Mouse (Mus musculus) forebrain, embryonic 15.5 days (tissue): Measurements from ENCODE around the gene Lbx2. TPM values are rescaled to one million over a fixed set of nuclear protein-coding genes. Genes with fewer than 3 reads are reported as not detected.

Experiments
- ATAC-seq: fragments of 200-750 bp; cut with Nextera tagmentation; replicated peaks from 2 replicates; pipeline ENCODE4 v1.8.0; 2017; ENCODE audit warnings: mild to moderate bottlenecking, moderate TSS enrichment, moderate library complexity
- H3K27ac ChIP-seq: fragments of 300-500 bp; sonication (generic); replicated peaks from 2 replicates; pipeline ENCODE4 v1.5.1; 2015; ENCODE audit warnings: mild to moderate bottlenecking, inconsistent platforms
- H3K27me3 ChIP-seq: fragments of 300-500 bp; sonication (generic); 2 replicates; pipeline ENCODE4 v1.6.1; 2015; ENCODE audit warnings: inconsistent platforms
- H3K36me3 ChIP-seq: fragments of 300-500 bp; sonication (generic); 2 replicates; pipeline ENCODE4 v1.6.1; 2015; ENCODE audit warnings: mild to moderate bottlenecking, inconsistent platforms
- H3K4me1 ChIP-seq: fragments of 300-500 bp; sonication (generic); 2 replicates; pipeline ENCODE4 v1.6.1; 2015; ENCODE audit warnings: inconsistent platforms
- H3K4me2 ChIP-seq: fragments of 300-500 bp; sonication (generic); replicated peaks from 2 replicates; pipeline ENCODE4 v1.6.1; 2015; ENCODE audit warnings: mild to moderate bottlenecking, inconsistent platforms
- H3K4me3 ChIP-seq: fragments of 300-500 bp; sonication (generic); 2 replicates; pipeline ENCODE4 v1.5.1; 2015; ENCODE audit warnings: mild to moderate bottlenecking, inconsistent platforms
- H3K9ac ChIP-seq: fragments of 300-500 bp; sonication (generic); replicated peaks from 2 replicates; pipeline ENCODE4 v1.6.1; 2015; ENCODE audit warnings: mild to moderate bottlenecking, inconsistent platforms
- H3K9me3 ChIP-seq: fragments of 300-500 bp; sonication (generic); 2 replicates; pipeline ENCODE4 v1.6.1; 2016; ENCODE audit warnings: inconsistent platforms
- WGBS: fragments of 180-500 bp; shearing (Covaris S2); methylation state at CpG from one replicate; pipeline ENCODE4 v1.1.7; 2015; ENCODE audit warnings: mixed read lengths; 5-methylcytosine and 5-hydroxymethylcytosine counted together
- microRNA counts: library from miRNA; unstranded; fragments of <30 nt; microRNA quantifications from one replicate; lab custom pipeline; 2016
- microRNA-seq: library from miRNA; unstranded; fragments of <30 nt; microRNA quantifications from one replicate; pipeline ENCODE4, GENCODE M21; 2016
- polyA plus RNA-seq: library from polyadenylated mRNA; unstranded; fragments of >200 nt; fragmentation: Nextera tagmentation; extraction: Ambion mirVana; gene quantifications from 2 replicates; pipeline ENCODE4 v1.2.1, GENCODE M21; 2015

The Lbx2 gene
- polyA plus RNA-seq, 1 experiment from 2014 or later, result not detected

DNA sequence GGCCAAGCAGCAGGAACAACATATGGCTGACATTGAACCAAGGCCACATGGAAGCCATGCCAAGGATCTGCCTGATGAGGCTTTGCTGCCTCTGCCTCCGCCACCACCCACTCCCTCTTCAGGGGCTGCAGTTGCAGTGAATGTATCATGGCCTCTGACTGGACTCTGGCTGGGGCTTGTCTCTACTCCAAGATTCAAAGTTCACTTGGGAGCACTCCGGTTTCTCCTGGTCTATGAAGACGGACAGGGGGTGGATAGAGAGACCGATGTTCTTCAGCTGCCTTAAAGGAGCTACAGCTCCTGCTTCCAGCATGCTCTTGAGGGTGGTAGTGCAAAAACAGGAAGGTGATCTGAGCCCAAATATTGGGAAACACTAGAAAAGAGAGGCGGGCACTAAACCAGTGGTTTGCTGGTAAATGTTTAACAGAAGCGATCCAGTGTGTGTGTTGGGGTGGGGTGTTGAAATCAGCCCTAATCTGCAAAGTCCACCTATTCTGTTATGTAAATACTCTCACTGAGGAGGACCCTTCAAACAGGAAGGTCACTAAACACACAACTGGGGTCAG lies 45.4 kb downstream of the Lbx2 start:
- no peak for ATAC-seq
- Histone ChIP-seq H3K9ac (no peak overlapping the region), H3K36me3 (no peaks in the 10 kb centered on the region), H3K27ac (no peak overlapping the region), H3K4me2 (no peak overlapping the region), H3K9me3 (no peaks in the 10 kb centered on the region), H3K4me3 (no peak overlapping the region), H3K4me1 (peaks cover under 1% of the 10 kb centered on the region; the same call in 1 of the 2 replicates), H3K27me3 (peaks cover 5% of the 10 kb centered on the region; the same call in 1 of the 2 replicates)
- 80% methylated on average over 6 of the region's 6 CpGs for WGBS

DNA sequence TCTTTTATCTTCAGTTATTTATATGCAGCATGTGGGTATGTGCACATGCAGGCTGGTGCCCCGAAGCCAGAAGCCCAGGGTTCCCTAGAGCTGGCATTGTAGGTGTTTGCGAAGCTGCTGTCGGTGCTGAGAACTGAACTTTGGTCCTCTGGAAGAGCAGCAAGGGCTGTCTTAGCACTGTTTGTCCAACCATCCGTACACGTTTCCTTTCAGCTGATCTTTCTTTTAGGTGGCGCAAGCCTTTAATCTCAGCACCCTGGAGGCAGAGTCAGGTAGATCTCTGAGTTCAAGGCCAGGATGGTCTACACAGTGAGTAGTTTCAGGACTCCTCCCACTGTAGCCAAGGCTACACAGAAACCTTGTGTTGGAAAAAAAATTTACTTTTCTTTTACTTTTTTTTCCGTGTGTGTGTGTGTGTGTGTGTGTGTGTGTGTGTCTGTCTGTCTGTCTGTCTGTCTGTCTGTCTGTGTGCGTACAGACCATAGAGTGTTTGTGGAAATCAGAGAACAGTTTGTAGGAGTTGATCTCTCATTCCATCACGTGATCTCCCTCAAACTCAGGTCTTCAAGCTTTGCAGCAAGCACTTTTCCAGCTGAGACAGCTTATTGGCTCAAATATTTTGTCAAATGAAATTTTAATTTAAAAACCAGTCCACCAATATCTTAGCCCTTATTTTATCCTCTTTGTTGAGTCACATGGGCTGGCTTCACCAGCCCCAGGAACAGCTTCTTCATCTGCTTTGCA lies 46.2 kb downstream of the Lbx2 start:
- Histone ChIP-seq H3K36me3 (no peaks in the 10 kb centered on the region), H3K9ac (no peak overlapping the region), H3K27ac (no peak overlapping the region), H3K4me1 (peaks cover 8% of the 10 kb centered on the region), H3K4me2 (no peak overlapping the region), H3K4me3 (no peak overlapping the region), H3K9me3 (no peaks in the 10 kb centered on the region), H3K27me3 (peaks cover 5% of the 10 kb centered on the region; the same call in 1 of the 2 replicates)
- ATAC-seq, result no peak
- 85% methylated on average over 9 of the region's 9 CpGs for WGBS

GRCm38 (mm10) chr6:83134226-83134625 lies 48.1 kb downstream of the Lbx2 start:
- Histone ChIP-seq H3K36me3 (no peaks in the 10 kb centered on the region), H3K4me1 (peaks cover 20% of the 10 kb centered on the region), H3K27me3 (peaks cover 5% of the 10 kb centered on the region; the same call in 1 of the 2 replicates), H3K4me2 (no peak overlapping the region), H3K9me3 (no peaks in the 10 kb centered on the region), H3K27ac (no peak overlapping the region), H3K9ac (no peak overlapping the region), H3K4me3 (no peak overlapping the region)
- ATAC-seq, result no peak
- WGBS, result 62% methylated on average over 3 of the region's 3 CpGs

- no peaks in the 10 kb centered on the region for H3K36me3 ChIP-seq
- no peak within 1 kb of the TSS for H3K9ac ChIP-seq
- H3K4me3 ChIP-seq, result 0 out of 2 replicates have a peak within 1 kb of the TSS, but pooled peaks have one; percentile 6
- 60% methylated on average over 7 of the region's 7 CpGs for WGBS
- no peaks in the 10 kb centered on the region for H3K9me3 ChIP-seq
- H3K4me1 ChIP-seq, result peaks cover 20% of the 10 kb centered on the region
- peak within 1 kb of the TSS; percentile 9; the same call in 1 of the 2 replicates for H3K4me2 ChIP-seq
- ATAC-seq, result no peak
- H3K27ac ChIP-seq, result no peak within 1 kb of the TSS
- peaks cover 5% of the 10 kb centered on the region; the same call in 1 of the 2 replicates for H3K27me3 ChIP-seq
Measured at GRCm38 (mm10) chr6:83134951-83135513, 48.9 kb downstream of the Lbx2 start, which contains the start of gene Rtkn. Gene Rtkn, plus strand, starts transcription at chr6:83135463.

- Histone ChIP-seq H3K9me3 (no peaks in the 10 kb centered on the region), H3K4me3 (0 out of 2 replicates have a peak overlapping the region, but pooled peaks have one; percentile 6), H3K4me2 (peak overlapping the region; percentile 9; the same call in 1 of the 2 replicates), H3K27ac (no peak overlapping the region), H3K9ac (no peak overlapping the region), H3K36me3 (no peaks in the 10 kb centered on the region), H3K27me3 (peaks cover 5% of the 10 kb centered on the region; the same call in 1 of the 2 replicates), H3K4me1 (peaks cover 20% of the 10 kb centered on the region)
- ATAC-seq, result no peak
- 5% methylated on average over 37 of the region's 37 CpGs for WGBS
Measured at GRCm38 (mm10) chr6:83135571-83136161, 49.5 kb downstream of the Lbx2 start.

GRCm38 (mm10) chr6:83136291-83136880 lies 50.2 kb downstream of the Lbx2 start:
- ATAC-seq, result 0 out of 2 replicates have a peak, but pooled peaks have one; percentile 7
- Histone ChIP-seq H3K36me3 (no peaks in the 10 kb centered on the region), H3K4me2 (peak overlapping the region; percentile 47), H3K27ac (peak overlapping the region; percentile 64), H3K9ac (peak overlapping the region; percentile 46; the same call in 1 of the 2 replicates), H3K4me3 (peak overlapping the region; percentile 35), H3K4me1 (peaks cover 20% of the 10 kb centered on the region), H3K9me3 (no peaks in the 10 kb centered on the region), H3K27me3 (peaks cover 5% of the 10 kb centered on the region; the same call in 1 of the 2 replicates)
- 22% methylated on average over 5 of the region's 5 CpGs for WGBS

DNA sequence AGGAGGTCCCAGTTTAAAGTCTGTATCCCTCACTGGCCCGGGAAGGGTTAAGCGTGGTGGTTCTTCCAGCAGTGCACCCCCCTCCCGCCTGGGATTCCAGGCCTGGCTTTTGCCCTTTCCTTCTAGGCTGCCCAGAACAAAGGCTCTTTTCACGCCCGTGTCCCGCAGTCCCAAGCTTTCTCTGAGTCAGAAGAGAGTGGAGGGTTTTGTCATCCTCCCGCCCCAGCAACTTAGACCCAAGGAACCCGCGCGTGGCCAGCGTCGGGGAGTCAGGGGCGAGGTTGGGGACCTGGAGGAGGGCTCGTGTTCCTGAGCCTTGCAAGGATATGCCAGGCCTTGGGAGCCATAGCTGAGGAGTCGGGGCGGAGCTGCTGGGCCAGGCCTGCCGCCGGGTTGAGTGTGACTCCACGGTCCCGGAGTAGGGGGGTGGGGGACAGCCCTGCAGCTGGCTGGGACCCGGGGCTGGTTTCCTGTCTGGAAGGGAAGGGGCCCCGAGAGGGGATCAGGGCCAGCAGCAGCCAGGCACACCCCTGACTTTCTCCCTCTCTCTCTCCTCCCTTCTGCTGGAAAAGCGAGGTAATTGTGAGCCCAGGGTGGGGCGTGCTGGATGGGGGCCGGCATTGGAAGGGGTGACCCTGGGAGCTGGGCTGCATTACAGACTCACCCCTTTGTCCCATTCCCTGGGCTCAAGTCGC lies 50.9 kb downstream of the Lbx2 start:
- Histone ChIP-seq H3K4me3 (peak overlapping the region; percentile 35), H3K4me2 (peak overlapping the region; percentile 47), H3K4me1 (peaks cover 22% of the 10 kb centered on the region), H3K27ac (peak overlapping the region; percentile 64), H3K27me3 (peaks cover 5% of the 10 kb centered on the region; the same call in 1 of the 2 replicates), H3K9ac (peak overlapping the region; percentile 46), H3K36me3 (no peaks in the 10 kb centered on the region), H3K9me3 (no peaks in the 10 kb centered on the region)
- WGBS, result 2% methylated on average over 26 of the region's 26 CpGs
- peak; percentile 67 for ATAC-seq

GRCm38 (mm10) chr6:83137576-83137950 lies 51.4 kb downstream of the Lbx2 start:
- Histone ChIP-seq H3K36me3 (no peaks in the 10 kb centered on the region), H3K9ac (peak overlapping the region; percentile 46), H3K4me1 (peaks cover 27% of the 10 kb centered on the region), H3K27me3 (peaks cover 5% of the 10 kb centered on the region; the same call in 1 of the 2 replicates), H3K9me3 (no peaks in the 10 kb centered on the region), H3K27ac (peak overlapping the region; percentile 64), H3K4me3 (peak overlapping the region; percentile 35), H3K4me2 (peak overlapping the region; percentile 47)
- WGBS, result 1% methylated on average over 12 of the region's 12 CpGs
- ATAC-seq, result peak; percentile 37

MicroRNA genes within 50 kb of the gene (microRNA counts, 519-probe panel; counts per million panel counts)
- microRNA mmu-miR-3470a+mmu-miR-3470b (lab: Ali Mortazavi, UCI), result 1,954 counts per million, percentile 22 among the panel's probes with 10 or more counts

Small RNA genes within 50 kb of the gene (microRNA-seq; reads per million reads assigned to microRNA genes)
- gene Mir3470a, result not detected
- gene Mir7040, result not detected

Other genes with a start within 250 kb of the Lbx2 start
- gene Sema4f, start 146.6 kb upstream of the Lbx2 start, polyA plus RNA-seq, result 14.9 and 15.8 TPM in 2 replicates
- gene M1ap, start 139.5 kb upstream of the Lbx2 start, polyA plus RNA-seq, result not detected in 2 replicates
- 3.1 and 3.4 TPM in 2 replicates for gene Dok1, start 52.9 kb upstream of the Lbx2 start, polyA plus RNA-seq
- 4.7 and 6.3 TPM in 2 replicates for gene Loxl3, start 52.2 kb upstream of the Lbx2 start, polyA plus RNA-seq
- 159 and 161 TPM in 2 replicates for gene Aup1, start 31.8 kb upstream of the Lbx2 start, polyA plus RNA-seq
- gene Htra2, start 31.1 kb upstream of the Lbx2 start, polyA plus RNA-seq, result 69.9 and 71.0 TPM in 2 replicates
- 0.34 and 0.42 TPM in 2 replicates for gene Dqx1, start 28.5 kb upstream of the Lbx2 start, polyA plus RNA-seq
- gene Tlx2, start 16.1 kb upstream of the Lbx2 start, polyA plus RNA-seq, result not detected in 2 replicates
- gene Pcgf1, start 8.5 kb upstream of the Lbx2 start, polyA plus RNA-seq, result 48.1 and 49.2 TPM in 2 replicates
- 3.8 and 4.3 TPM in 2 replicates for gene Ccdc142, start 15.2 kb downstream of the Lbx2 start, polyA plus RNA-seq
- 4.0 and 4.3 TPM in 2 replicates for gene Gm42688, start 15.2 kb downstream of the Lbx2 start, polyA plus RNA-seq
- gene Mrpl53, start 22.7 kb downstream of the Lbx2 start, polyA plus RNA-seq, result 121 and 126 TPM in 2 replicates
- gene Mogs, start 29.1 kb downstream of the Lbx2 start, polyA plus RNA-seq, result 24.2 and 26.7 TPM in 2 replicates
- gene Wbp1, start 35.2 kb downstream of the Lbx2 start, polyA plus RNA-seq, result 229 and 231 TPM in 2 replicates
- gene Ino80b, start 39.1 kb downstream of the Lbx2 start, polyA plus RNA-seq, result 15.6 and 16.5 TPM in 2 replicates
- 6.1 and 7.0 TPM in 2 replicates for gene Rtkn, start 49.1 kb downstream of the Lbx2 start, polyA plus RNA-seq
- 18.3 and 18.6 TPM in 2 replicates for gene Wdr54, start 70.0 kb downstream of the Lbx2 start, polyA plus RNA-seq
- gene 1700003E16Rik, start 70.0 kb downstream of the Lbx2 start, polyA plus RNA-seq, result 5.2 and 6.9 TPM in 2 replicates
- gene Dctn1, start 79.6 kb downstream of the Lbx2 start, polyA plus RNA-seq, result 143 and 147 TPM in 2 replicates
- 0.46 and 0.85 TPM in 2 replicates for gene Slc4a5, start 133.5 kb downstream of the Lbx2 start, polyA plus RNA-seq
- gene Mthfd2, start 239.5 kb downstream of the Lbx2 start, polyA plus RNA-seq, result 25.4 and 25.6 TPM in 2 replicates
- 32.4 and 32.8 TPM in 2 replicates for gene Mob1a, start 239.6 kb downstream of the Lbx2 start, polyA plus RNA-seq